Mouse (Mus musculus) liver, embryonic 14.5 days (tissue): ENCODE results near the gene Srek1.

Source experiments
- CTCF ChIP-seq: IDR thresholded peaks from 2 replicates; pipeline ENCODE4 v1.5.1; 2016; ENCODE audit warnings: antibody characterized with exemption, low read depth, control low read depth
- EP300 ChIP-seq: IDR thresholded peaks from 2 replicates; pipeline ENCODE4 v1.6.1; 2016; ENCODE audit warnings: antibody characterized with exemption, low read depth

DNA sequence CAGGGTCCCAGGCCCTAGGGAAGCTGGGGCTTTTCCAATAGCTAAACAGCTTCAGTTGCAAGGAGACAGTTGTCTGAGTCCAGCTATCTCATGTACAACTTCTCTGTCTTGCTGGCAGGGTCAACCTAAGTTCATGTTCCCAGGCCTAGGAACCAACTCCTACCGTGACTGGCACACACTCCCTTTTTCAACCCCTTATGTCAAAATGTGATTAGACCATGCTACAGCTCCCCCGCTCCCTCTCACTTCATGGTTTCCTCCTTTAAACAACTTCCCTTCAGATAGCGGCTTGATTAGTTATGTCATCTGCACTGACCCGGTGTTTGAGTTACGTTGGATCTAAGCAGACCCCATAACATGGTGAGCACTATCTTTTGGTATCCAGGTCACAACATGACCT is 33.1 kb upstream of the Srek1 start:
- TF ChIP-seq CTCF (no peak), EP300 (no peak)
